Mouse (Mus musculus) stomach, postnatal 0 days (tissue): ENCODE measurements around the gene Gng13.

Source experiments
- CTCF ChIP-seq: IDR thresholded peaks from 2 replicates; pipeline ENCODE4 v1.5.1; 2016; ENCODE audit warnings: antibody characterized with exemption, low read depth, mild to moderate bottlenecking, moderate library complexity
- EP300 ChIP-seq: optimal IDR thresholded peaks from 2 replicates; pipeline ENCODE3; 2016; ENCODE audit warnings: antibody characterized with exemption

DNA sequence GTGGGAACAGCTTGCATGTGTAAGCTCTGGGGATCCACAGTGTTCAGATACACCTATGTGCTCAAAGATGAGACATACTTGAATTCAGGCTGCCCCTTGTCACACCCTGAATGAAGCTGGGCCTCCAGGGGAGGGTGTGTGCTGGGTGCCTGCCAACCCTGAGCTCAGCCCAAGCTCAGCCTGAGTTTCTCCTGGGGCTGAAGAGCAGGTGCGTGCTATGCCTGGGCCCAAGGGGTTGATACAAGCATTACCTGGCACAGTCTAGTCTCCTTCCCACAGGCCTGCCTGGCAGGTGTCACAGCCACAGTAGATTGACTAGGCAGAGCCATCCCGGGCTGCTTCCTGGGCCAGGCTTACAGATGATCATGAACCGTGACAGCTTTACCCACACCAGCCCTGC is 18.8 kb downstream of the Gng13 start, which contains the start of gene Mslnl:
- TF ChIP-seq EP300 (no peak), CTCF (no peak)
